Mouse (Mus musculus) testis, adult 2 months (tissue): ENCODE data around the gene Armc12. TPM values are rescaled to one million over a fixed set of nuclear protein-coding genes. Genes with fewer than 3 reads are reported as not detected.

Experiments
- H3K27ac ChIP-seq: fragments of 200-500 bp; 2 replicates; pipeline ENCODE4 v1.5.1; 2012; ENCODE audit warnings: low read depth, low read length; ENCODE audit not compliant: control insufficient read depth, insufficient read depth
- H3K27me3 ChIP-seq: fragments of 200-500 bp; 2 replicates; pipeline ENCODE4 v1.6.1; 2012; ENCODE audit warnings: mild to moderate bottlenecking, low read length, moderate library complexity; ENCODE audit not compliant: control insufficient read depth, insufficient read depth
- H3K36me3 ChIP-seq: fragments of 200-500 bp; 2 replicates; pipeline ENCODE4 v1.6.1; 2012; ENCODE audit warnings: mild to moderate bottlenecking, low read length; ENCODE audit not compliant: control insufficient read depth, insufficient read depth
- H3K4me1 ChIP-seq: fragments of 200-500 bp; 2 replicates; pipeline ENCODE4 v1.6.1; 2012; ENCODE audit warnings: low read length; ENCODE audit not compliant: control insufficient read depth, insufficient read depth
- H3K4me3 ChIP-seq: fragments of 200-500 bp; 2 replicates; pipeline ENCODE4 v1.5.1; 2012; ENCODE audit warnings: low read depth, mild to moderate bottlenecking, low read length, moderate library complexity, mixed read lengths; ENCODE audit not compliant: control insufficient read depth
- CTCF ChIP-seq: fragments of 200-500 bp; IDR thresholded peaks from 2 replicates; pipeline ENCODE4 v1.5.1; 2012; ENCODE audit warnings: low read depth, mild to moderate bottlenecking, inconsistent platforms, low read length, moderate library complexity; ENCODE audit not compliant: control insufficient read depth, insufficient read depth, insufficient replicate concordance
- POLR2A ChIP-seq: fragments of 200-500 bp; IDR thresholded peaks from 2 replicates; pipeline ENCODE4 v1.6.1; 2012; ENCODE audit warnings: low read depth, mild to moderate bottlenecking, inconsistent platforms, low read length, moderate library complexity; ENCODE audit not compliant: control insufficient read depth
- polyA plus RNA-seq: library from polyadenylated mRNA; depleted of rRNA; stranded (reverse); fragments of >200 nt; gene quantifications from 2 replicates; pipeline ENCODE4 v1.2.3, GENCODE M21; 2012

Armc12 gene
- polyA plus RNA-seq, 1 experiment = 513 TPM

DNA sequence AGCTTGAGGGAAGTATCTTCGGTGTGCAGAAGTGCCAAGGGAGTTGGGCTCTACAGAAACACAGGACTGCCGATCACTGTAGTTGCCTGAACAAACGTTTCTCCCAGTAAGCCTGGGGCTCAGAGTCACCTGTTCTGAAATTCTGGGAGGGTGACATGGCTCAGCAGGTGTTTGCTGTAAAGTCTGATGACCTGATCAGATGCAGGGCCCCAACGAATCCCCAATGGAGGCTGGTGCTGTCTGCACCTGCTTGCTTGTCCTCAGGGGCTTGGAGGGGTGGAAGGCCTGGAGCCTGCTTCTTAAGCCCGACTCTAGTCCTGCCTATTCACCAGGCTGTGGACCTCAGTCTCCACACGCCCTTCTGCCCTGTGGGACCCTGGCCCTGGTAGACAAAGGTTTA, 27.2 kb downstream of the Armc12 start:
- no peaks in the 10 kb centered on the region for H3K27me3 ChIP-seq
- no peaks in the 10 kb centered on the region for H3K36me3 ChIP-seq
- peaks cover 6% of the 10 kb centered on the region for H3K4me1 ChIP-seq
- H3K27ac ChIP-seq = no peak overlapping the region
- TF ChIP-seq POLR2A (no peak), CTCF (no peak)
- H3K4me3 ChIP-seq = no peak overlapping the region

DNA sequence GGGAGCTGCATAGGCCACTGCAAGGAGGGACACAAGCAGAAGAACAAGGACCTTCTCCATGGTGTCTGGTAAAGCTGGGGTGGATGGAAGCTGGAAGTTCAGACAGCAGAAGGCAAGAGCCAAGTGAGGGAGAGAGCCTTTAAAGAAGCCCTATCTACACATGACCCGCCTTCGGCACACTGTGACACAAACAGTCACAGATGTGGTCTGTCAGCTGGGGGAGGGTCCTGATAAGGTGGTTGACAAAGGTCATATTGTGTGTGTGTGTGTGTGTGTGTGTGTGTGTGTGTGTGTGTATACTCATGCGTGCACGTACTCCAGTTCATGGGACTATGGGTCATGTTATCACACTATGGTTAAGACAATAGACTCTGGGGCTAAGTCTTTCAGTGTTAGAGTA, 30.0 kb downstream of the Armc12 start, which contains the start of gene Clps:
Clps (minus strand) TSS at position 169 of the 400 bp plus-strand sequence.
- Histone ChIP-seq H3K36me3 (no peaks in the 10 kb centered on the region), H3K4me3 (no peak within 1 kb of the TSS), H3K27ac (no peak within 1 kb of the TSS), H3K4me1 (no peaks in the 10 kb centered on the region), H3K27me3 (no peaks in the 10 kb centered on the region)
- TF ChIP-seq CTCF = no peak
- no peak for TF ChIP-seq POLR2A

DNA sequence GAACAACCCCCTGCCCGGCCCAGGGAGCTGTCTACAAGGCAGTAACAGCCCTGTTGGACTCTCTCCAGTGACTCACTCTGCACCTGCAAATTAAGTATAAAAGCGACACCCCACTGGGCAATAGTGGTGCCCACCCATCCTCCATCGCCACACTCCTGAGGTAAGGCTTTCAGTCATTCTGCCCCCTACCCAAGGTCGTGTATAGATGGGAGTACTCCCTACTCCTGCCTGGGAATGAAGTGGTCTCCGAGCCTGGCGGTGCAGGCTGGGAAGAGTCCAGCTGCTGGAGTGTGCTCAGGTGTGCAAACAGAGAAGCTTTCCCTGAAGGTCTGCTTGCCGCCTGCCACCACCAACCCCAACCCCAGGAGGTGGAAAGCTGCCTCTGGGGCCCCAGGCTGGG, 31.0 kb downstream of the Armc12 start:
- Histone ChIP-seq H3K4me1 (no peaks in the 10 kb centered on the region), H3K27ac (no peak overlapping the region), H3K4me3 (no peak overlapping the region), H3K27me3 (no peaks in the 10 kb centered on the region), H3K36me3 (no peaks in the 10 kb centered on the region)
- TF ChIP-seq CTCF (no peak), POLR2A (no peak)

- TF ChIP-seq CTCF = no peak
- Histone ChIP-seq H3K27me3 (no peaks in the 10 kb centered on the region), H3K4me3 (no peak overlapping the region), H3K36me3 (no peaks in the 10 kb centered on the region), H3K4me1 (no peaks in the 10 kb centered on the region), H3K27ac (no peak overlapping the region)
Measured at GRCm38 (mm10) chr17:28565181-28565580, 34.6 kb downstream of the Armc12 start.

GRCm38 (mm10) chr17:28567541-28567940, 36.9 kb downstream of the Armc12 start:
- H3K4me1 ChIP-seq = no peaks in the 10 kb centered on the region
- H3K27ac ChIP-seq = no peak overlapping the region
- H3K4me3 ChIP-seq = no peak overlapping the region
- H3K27me3 ChIP-seq = no peaks in the 10 kb centered on the region
- TF ChIP-seq CTCF (no peak), POLR2A (no peak)
- H3K36me3 ChIP-seq = no peaks in the 10 kb centered on the region

GRCm38 (mm10) chr17:28571868-28572267, 41.3 kb downstream of the Armc12 start:
- H3K36me3 ChIP-seq = no peaks in the 10 kb centered on the region
- H3K4me1 ChIP-seq = peaks cover 11% of the 10 kb centered on the region
- H3K27ac ChIP-seq = no peak overlapping the region
- no peak for TF ChIP-seq CTCF
- H3K4me3 ChIP-seq = no peak overlapping the region
- no peaks in the 10 kb centered on the region for H3K27me3 ChIP-seq

DNA sequence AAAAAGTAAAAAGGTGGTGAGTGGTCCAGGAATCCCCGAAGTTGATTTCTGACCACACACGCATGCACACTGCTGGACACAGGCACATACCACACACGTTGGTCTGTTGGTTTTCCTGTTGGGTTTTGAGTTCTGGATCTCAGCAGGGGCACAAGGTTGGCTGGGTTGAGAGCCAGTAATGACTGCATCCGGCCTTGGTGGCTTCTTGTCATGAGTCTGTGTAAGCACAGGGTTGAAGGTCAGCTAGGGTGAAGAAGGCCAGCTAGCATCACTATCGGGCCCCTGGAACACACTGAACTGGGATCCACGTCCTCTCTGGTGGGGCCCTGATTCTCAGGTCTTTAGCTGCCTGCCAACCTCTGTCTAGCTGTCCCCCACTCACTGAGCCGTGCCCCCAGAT, 41.9 kb downstream of the Armc12 start:
- Histone ChIP-seq H3K27me3 (no peaks in the 10 kb centered on the region), H3K4me3 (no peak overlapping the region), H3K4me1 (peaks cover 11% of the 10 kb centered on the region), H3K27ac (no peak overlapping the region), H3K36me3 (no peaks in the 10 kb centered on the region)
- TF ChIP-seq CTCF (no peak), POLR2A (no peak)

GRCm38 (mm10) chr17:28572941-28573340, 42.3 kb downstream of the Armc12 start:
- Histone ChIP-seq H3K4me1 (peaks cover 11% of the 10 kb centered on the region), H3K27me3 (no peaks in the 10 kb centered on the region), H3K4me3 (no peak overlapping the region), H3K36me3 (no peaks in the 10 kb centered on the region), H3K27ac (no peak overlapping the region)
- TF ChIP-seq POLR2A (no peak), CTCF (no peak)
